Mouse (Mus musculus): Measurements from ENCODE around the gene Zbtb7b.

- TF ChIP-seq CTCF (IDR thresholded peaks at IDR 0.05; ENCODE audit: control insufficient read depth, insufficient read depth, low read length) = no peak
- no peak for TF ChIP-seq POLR2A (IDR thresholded peaks at IDR 0.05; ENCODE audit: borderline replicate concordance, control insufficient read depth, low read depth, low read length)
Observed at GRCm38 (mm10) chr3:89383651-89384255, 10.8 kb downstream of the Zbtb7b start.

Data from bone marrow, adult 2 months (tissue).